Mouse (Mus musculus) adrenal gland, postnatal 36 days (tissue): Measurements from ENCODE around the gene F2. TPM values are rescaled to one million over a fixed set of nuclear protein-coding genes. Genes with fewer than 3 reads are reported as not detected.
"Not testable (repeated sequence)": the region's sequence is repeated elsewhere in the genome, so short reads cannot be mapped to it uniquely, and the experiment has no call there.

Source experiments
- DNase-seq, 2 experiments: peaks; one replicate each; pipeline ENCODE4 v3.0.0; 2021; ENCODE audit warnings: mixed read lengths in 1 of 2
- total RNA-seq, 2 experiments: library from RNA; stranded (reverse); gene quantifications; 2 replicates each; pipeline ENCODE4 v1.2.3; 2021

F2 gene
- total RNA-seq, 2 experiments from 2014 or later = 0.20 to 1.1 TPM

DNA sequence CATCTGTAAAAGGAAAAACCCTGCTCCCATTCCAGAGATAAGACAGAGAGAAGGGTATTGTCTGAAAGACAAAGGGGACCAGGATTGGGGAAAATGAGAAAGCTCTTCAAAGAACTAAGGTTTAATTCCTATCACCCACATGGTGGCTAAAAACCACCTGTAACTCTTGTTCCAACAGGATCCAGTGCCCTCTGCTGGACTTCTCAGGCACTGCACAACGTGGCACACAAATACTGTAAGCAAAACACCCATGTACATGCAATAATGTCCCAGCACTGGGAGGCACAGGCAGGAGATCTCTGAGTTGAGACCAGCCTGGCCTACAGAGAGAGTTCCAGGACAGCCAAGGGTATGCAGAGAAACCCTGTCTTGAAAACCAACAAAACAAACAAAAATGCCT, 10.5 kb upstream of the F2 start:
- DNase-seq = peak; percentile 38 to 66

DNA sequence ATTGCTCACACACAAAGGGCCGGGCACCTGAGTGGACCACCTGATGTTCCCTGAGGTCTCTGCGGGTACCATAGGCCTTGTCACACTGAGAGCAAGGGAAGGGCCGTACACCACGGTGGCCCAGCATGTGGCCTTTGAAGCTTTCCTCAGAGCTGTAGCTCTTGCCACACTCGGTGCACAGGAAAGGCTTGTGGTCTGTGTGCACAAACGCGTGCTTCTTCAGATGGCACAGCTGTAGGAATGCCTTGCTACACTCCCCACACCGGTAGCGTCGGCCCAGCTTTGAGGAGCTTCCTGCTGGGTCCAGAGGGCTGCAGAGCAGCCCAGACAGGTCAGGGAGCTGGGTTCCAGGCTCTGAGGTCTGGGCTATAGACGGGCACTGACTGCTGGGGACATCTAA, 9.6 kb upstream of the F2 start:
- no peak for DNase-seq

DNA sequence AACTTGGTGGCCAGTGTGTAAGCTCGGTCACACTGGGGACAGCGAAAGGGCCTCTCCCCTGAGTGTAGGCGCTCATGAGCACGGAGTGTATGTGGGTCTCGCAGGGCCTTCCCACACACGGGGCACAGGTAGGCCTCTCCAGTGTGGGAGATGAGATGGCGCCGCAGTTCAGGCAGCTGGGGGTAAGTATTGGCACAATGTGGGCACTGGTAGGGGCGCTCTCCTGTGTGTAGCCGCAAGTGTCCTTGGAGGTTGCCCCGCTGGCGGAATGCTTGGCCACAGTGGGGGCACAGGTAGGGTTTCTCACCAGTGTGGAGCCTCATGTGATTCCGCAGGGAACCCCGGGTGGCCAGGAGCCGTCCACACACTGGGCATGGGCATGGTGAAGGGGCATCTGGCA, 9.1 kb upstream of the F2 start:
- DNase-seq = no peak

DNA sequence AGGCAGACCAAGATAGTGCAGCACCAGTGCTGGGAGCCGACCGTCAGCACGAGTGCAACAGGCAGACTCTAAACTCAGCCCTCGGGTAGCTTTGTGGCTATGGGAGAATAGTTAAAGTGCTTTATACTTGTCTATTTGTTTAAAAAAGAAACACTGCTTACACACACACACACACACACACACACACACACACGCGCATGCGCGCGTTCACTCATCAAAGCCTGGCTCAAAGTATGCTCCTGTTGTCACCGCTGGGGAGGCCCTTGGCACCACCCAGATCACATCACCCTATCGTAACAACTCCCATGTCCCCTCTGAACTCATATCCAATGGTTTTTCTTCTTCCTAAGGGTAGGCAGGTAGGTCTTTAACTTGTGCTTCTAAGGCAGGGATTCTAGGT, 7.8 kb upstream of the F2 start:
- DNase-seq = no peak

DNA sequence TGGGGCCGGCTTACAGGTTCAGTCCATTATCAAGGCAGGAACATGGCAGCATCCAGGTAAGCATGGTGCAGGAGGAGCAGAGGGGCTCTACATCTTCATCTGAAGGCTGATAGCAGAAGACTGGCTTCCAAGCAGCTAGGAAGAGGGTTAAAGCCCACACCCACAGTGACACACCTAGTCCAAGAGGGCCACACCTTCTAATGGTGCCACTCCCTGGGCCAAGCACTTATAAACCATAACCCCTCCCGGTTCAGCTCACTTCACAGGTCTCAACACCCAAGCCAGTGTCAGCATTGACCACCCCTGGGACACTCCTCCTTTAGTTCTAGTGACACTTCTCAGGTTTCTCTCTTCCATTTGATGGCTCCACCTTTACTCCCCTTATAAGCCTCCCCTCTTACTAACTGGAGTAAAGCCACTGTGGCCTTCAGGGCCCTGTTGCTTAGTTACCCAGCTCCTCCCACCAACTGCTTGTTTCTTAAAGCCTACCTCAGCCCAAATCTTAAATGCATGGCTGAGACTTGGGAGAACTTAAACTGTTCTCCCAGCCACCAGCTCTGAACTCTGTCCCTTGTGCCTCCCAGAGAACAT, 6.7 kb upstream of the F2 start:
- no peak for DNase-seq

DNA sequence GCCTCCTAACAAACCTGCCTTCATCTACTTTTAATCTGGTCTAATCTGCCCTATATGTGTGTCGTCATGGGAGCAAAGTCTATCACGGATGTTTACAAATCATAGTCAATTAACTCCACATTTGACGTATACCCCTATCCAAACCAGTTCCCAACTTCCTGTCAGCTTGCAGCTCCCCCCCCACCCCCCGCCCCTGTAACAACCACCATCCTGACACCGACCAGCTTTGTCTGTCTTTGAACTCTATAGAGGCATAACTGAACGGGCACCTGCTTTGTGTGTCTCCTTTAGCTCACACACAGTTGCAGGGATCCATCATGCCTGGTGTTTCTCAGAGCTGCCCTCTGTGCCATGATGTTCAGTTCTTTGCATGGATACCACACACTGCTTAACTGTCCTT, 2.7 kb upstream of the F2 start:
- DNase-seq = no peak

DNA sequence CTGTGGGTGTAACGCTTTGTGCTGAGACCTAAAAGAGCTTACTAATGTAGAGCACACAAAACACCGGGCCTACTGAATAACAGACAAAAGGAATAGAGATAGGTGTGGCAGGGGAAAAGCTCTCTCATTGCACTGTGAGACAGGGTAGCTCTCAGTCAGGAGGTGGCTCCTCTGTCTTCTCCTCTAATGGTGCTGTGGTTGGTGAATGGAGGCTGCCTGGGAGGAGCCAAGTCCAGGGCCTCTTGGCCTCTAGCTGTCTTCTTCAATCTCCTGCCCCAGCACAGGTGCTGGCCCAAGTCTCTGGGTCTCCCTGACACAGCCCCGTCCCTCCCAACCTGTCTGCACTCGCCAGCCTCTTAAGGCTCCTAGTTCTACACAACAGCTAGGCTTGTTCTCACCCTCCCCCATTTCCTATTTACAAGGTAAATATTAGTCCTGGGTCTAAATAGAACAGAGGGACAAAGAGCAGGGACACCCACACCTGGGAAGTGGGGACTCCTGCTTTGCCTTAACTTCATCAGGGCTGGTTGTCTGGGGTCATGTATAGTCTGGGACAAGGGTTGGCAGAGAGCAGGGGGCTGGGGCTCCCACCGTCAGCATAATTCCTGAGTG, 619 bp upstream of the F2 start:
- no peak for DNase-seq

DNA sequence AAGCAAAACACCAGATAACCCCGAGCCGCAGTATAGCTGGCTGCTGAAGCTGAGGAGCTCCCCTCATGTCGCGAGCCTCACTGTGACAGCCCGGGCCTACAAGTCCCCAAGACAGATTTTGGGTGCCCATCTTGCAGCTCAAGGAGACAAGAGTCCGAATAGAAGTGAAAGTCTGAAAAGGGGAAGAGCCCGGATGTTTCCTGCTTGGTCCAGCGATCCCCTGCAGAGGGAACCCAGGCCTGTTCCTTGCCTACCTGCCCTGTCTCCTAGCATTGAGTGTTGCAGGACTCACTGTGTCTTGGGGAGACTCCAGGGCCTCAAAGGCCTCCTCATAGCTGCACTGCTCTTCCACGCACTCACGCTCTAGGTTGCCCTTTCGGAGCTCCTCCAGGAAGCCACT, 728 bp downstream of the F2 start:
- DNase-seq = no peak

DNA sequence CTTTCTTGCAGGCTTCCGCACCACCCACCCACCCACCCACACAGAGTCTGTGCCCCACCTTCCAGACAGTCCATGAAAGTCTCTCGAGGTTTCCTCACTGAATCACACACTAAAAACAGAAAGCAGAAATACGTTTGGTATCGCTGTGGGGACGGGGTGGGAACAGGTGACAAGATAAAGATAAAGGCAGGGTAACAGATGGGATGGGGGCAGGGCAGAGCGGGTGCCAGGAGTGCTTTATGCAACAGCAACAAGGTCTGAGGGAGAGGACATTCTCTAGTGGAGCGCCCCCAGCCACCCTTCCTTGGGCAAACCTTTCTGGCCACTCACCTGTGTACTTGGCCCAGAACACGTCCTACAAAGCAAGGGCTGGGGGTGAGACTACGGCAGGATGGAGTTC, 1.4 kb downstream of the F2 start:
- no peak for DNase-seq

DNA sequence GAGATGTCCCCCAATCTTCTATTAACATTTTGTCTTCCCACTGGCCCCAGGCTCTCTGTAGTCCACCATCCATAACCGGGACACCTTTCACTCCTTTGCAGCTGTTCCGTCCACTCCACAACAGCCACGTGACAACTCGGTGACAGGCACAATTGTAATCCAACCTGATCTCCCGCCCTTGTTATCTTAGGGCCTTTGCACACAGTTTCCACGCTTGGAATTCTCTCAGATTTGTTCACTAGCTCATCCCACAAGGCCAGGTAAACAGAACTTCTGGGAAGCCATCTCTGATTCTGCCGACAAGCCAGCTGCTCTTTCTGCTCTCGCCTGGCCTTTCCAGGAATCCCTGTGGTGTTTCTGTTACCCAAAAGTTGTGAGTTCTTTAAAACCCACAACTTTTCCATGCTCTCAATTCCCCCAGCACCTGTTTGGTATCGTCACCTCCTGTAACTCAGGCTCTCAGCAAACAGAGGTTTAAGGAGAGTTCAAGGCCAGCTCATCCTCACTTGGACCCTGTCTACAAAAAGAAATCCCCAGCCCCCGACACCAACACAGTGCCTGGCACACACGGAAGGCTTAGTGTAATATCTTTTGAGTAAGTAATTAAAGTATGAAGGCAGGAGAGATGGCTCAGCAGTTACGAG, 2.8 kb downstream of the F2 start:
- no peak for DNase-seq

DNA sequence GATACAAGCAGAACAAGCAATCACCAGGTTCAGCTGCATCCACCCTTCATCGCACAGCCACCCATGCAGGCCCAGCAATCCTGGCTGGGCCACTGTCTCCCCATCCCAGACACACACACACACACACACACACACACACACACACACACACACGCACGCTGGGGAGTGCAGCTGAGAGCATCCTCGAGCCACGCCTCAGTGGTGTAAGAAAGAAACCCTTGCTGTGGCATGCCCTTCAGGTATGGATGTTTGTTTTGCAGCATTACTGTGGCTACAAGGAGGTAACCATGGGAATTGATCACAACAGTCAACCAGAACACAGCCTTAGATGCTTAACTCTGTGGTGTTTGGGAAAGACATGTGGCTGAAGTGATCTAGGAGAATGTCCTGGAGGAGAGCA, 3.9 kb downstream of the F2 start:
- DNase-seq = no peak

DNA sequence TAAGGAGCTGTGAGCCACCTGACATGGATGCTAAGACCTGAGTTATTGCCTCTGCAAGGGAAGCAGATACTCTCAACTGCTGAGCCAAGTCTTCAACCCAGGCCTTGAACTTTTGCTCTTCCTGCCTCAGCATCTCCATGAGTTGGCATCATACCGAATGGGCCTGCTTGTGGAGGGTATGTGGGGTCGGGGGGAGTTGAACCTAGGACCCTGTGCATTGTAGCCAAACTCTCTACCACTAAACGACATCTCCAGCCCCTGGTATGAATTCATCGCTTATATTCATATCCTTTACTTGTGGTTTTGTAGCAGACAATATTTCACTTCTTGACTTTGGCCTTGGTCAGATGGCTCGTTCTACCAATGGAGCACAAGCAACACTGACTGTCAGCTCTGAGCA, 4.4 kb downstream of the F2 start:
- DNase-seq = peak in 1 of 2 experiments; percentile 43

DNA sequence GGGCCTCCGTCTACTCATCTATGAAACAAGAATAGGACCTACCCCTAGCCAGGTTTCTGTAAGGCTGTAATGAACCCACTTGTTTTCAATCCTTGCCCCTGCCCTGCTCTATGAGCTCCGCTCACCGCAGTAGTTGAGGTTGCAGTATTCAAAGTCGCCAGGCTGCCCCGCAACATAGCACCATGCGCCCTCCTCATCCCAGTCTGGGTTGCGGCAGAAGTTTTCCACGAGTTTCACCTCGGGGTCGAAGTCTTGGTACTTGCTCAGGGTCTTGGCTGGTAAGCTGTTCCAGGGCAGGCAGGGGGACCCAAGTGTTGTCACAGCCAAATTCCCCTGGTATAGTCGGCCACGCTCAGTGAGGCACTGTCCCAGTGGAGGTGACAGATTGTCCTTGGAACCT, 5.8 kb downstream of the F2 start:
- peak; percentile 38 to 45 for DNase-seq

DNA sequence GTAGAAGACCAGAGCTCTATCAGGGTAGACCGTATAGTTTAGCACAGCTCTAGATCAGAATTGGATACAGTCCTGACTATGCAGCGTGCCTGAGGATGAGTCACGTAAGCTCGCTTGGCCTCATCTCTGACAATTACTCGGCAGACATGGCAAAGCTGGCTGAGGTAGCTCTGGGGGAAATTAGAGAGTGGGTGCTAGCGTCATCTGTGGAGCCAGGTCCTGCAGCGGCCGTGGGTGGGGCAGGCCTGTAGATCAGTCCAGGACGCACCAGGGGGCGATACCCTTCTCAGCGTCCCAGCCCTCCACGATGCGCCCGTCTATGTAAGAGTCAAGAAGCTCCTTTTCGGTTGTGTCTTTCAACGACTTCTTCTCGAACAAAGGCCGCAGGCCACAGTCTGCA, 6.5 kb downstream of the F2 start:
- DNase-seq = peak; percentile 48 to 56

DNA sequence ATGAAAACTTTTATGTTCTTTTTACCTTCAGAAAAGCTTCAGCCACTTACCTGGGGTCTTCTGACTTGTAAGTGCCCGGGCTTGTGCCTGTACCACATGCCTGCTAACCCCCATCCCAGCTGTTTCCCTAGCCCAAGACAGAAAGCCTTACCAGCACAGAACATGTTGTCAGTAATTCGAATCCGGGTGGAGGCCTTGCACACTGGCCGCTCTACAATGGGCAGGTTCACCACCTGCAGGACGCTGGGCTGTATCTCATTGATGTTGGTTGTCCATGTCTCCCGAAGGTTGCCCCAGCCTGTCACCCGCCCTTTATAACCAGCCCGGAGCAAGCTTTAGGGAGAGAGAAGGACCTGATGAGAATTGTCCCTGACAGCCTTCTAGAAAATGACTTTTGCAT, 8.0 kb downstream of the F2 start:
- DNase-seq = no peak

DNA sequence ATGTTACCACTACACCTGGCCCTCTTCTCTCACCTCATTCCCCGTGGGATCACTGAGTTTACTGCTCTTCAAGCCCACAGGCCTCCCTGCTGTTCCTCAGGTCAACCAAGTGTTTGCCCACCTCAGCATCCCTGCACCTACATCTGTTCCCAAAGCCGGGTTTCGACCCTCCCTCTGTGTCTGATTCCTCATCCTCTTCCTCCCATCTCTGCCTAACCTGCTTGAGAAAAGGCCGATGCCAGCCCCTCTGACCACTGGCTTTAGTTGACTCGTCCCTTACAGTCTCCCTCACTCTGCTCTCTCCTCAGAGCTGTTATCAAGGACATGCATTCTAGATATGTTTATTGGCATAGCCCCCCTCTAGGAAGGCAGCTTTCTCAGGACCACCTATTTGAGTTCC, 8.7 kb downstream of the F2 start:
- DNase-seq = no peak

DNA sequence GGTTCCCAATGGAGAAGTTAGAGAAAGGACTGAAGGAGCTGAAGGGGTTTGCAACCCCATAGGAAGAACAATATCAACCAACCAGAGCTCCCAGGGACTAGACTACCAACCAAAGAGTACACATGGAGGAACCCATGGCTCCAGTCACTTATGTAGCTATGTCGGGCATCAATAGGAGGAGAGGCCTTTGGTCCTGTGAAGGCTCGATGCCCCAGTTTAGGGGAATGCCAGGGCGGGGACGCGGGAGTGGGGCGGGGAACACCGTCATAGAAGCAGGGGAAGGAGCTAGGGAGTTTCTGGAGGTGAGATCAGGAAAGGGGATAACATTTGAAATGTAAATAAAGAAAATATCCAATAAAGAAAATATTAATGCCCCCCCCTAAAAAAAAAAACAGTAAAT, 12.8 kb downstream of the F2 start:
- DNase-seq = not testable (repeated sequence)

DNA sequence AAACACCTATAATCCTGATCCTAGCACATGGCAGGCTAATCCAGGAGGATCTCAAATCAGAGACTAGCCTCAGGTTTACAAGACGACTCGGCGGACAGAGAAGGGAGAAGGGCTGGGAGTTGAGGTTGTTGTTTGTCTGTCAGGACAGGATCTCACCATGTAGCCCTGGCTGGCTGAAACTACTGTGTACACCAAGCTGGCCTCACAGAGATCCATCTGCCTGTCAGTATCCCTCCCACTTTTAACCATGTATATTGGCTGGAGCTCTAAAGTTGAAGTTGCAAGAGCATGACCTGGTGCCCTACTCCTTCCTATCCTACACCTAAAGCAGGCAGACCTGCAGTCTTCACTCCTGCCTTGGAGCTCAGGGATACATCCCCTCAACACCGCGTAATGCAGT, 13.9 kb downstream of the F2 start:
- DNase-seq = no peak

DNA sequence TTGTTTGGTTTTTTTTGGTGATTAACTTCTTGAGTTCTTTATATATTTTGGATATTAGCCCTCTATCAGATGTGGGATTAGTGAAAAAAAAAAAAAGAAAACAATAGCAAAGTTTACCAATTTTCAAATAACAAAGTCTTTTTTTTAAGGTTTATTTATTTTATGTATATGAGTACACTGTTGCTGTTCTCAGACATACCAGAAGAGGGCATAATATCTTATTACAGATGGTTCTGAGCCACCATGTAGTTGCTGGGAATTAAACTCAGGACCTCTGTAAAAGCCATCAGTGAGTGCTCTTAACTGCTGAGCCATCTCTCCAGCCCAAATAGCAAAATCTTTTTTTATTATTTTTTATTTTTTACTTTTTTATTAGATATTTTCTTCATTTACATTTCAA, 26.8 kb downstream of the F2 start:
- not testable (repeated sequence) for DNase-seq

DNA sequence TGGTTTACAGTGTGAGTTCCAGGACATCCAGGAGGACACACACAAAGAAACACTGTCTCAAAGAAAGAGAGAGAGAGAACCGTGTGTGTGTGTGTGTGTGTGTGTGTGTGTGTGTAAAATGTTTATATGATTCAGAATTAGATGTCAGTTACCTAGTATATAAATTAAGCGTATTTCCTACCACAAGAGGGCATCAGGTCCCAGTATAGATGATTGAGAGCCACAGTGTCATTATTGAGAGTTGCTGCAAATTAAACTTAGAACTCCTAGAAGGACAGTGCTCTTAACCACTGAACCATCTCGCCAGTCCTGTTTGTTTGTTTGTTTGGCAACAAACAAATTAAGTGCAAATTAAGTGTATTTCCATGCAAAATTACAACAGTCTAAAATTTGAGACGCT, 33.8 kb downstream of the F2 start:
- no peak for DNase-seq

DNA sequence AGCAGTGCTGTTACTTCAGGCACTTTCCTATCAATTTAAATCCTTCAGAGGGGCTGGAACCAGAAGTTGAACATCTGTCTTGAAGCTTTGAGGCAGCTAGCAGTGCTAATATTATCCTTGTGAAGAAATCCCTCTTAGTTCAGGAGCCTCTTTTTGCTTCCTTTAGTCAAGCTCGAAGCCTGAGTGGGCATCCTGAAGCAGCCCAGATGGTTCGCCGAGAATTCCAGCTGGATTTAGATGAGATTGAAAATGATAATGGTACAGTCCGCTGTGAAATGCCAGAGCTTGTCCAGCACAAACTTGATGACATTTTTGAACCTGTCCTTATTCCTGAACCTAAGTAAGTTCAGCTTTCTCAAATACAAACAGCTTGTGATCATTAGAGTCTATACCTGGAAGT, 35.7 kb downstream of the F2 start:
- no peak for DNase-seq

DNA sequence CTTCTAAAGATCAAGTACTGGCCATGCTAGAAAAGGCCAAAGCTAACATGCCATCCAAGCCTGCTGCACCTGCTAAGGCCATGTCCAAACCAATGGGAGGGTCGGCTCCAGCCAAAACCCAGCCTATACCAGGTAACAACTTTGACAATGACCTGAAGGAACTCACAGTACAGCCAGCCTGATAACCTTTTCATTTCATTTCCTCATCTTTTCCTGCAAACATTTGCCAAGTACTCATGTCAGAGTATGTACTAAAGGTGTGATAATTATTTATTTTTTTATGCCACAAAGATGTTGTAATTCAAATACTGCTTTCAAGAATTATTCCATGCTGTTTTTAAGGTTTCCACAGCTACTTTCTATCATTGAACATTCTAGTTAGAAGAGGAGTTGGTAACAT, 50.0 kb downstream of the F2 start:
- no peak for DNase-seq

DNA sequence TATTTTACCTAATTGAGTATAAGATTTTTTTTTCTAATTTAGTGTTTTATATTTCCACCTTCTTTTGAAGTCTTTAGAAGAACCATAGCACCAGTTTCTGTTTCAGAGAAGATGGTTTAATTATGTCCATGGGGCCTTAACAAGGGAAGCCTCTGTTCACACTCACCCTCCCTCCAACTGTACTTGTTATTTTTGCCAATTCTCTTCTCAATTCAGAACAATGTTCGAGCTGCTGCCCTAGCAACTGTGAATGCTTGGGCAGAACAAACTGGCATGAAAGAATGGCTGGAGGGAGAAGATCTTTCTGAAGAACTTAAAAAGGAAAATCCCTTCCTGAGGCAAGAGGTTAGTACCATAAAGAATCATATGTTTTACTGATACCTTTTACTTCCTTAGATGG, 55.3 kb downstream of the F2 start:
- DNase-seq = no peak
